15 mouse cellular contexts compared by ENCODE assay signal in the genomic region with DNA sequence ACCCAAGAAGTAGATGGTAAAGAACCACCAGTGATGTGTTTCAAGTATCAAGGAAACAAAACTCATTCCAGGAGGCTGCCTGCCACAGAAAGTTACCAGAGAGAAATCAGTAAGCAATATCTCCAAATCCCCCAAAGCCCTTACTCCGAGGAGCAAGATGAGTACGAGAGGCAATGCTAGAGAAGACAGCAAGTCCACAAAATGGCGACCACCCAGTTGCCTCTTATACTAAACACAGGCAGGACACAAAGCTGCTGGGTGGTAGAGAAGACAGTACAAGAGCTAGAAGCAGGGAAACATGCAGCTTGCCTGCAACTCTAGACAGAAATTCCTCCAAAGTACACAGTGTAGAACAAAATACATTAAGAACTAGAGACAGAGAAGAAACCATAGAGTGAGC.
"Had no signal": no experiment of that assay in that cellular context is flagged by ENCODE, and none has a peak within 500 bp of the region (broad histone marks: within the 10 kb centered on the region; RNA-seq: fewer than 3 reads in every experiment).

No protein-coding gene starts in this region.

- H3K9ac ChIP-seq: neural tube, embryonic 12.5 days; neural tube, embryonic 13.5 days; neural tube, embryonic 15.5 days; stomach, embryonic 15.5 days had no signal

- H3K27me3 ChIP-seq: neural tube, embryonic 12.5 days; neural tube, embryonic 13.5 days; neural tube, embryonic 15.5 days; stomach, embryonic 15.5 days had no signal

- H3K9me3 ChIP-seq: neural tube, embryonic 12.5 days; neural tube, embryonic 13.5 days; neural tube, embryonic 15.5 days; stomach, embryonic 15.5 days had no signal

- H3K27ac ChIP-seq: neural tube, embryonic 12.5 days; neural tube, embryonic 13.5 days; neural tube, embryonic 15.5 days; stomach, embryonic 15.5 days; stomach, postnatal 0 days had no signal

- H3K4me1 ChIP-seq: neural tube, embryonic 12.5 days; neural tube, embryonic 13.5 days; neural tube, embryonic 15.5 days; stomach, embryonic 15.5 days had no signal

- H3K36me3 ChIP-seq: neural tube, embryonic 12.5 days; neural tube, embryonic 13.5 days; neural tube, embryonic 15.5 days; stomach, embryonic 15.5 days had no signal

- DNase-seq: retina, postnatal 1 day; right cerebral cortex, postnatal 14 days; right cerebral cortex, postnatal 4 days; spleen, adult 18-20 months; thymus, adult 18-20 months; thymus, adult 2 months; thymus, postnatal 14 days; thymus, postnatal 25 days; thymus, postnatal 36 days; thymus, postnatal 4 days had no signal

- H3K4me3 ChIP-seq: neural tube, embryonic 12.5 days; neural tube, embryonic 13.5 days; neural tube, embryonic 15.5 days; stomach, embryonic 15.5 days had no signal

- H3K4me2 ChIP-seq: neural tube, embryonic 12.5 days; neural tube, embryonic 13.5 days; neural tube, embryonic 15.5 days; stomach, embryonic 15.5 days had no signal
